Mouse (Mus musculus) midbrain, embryonic 15.5 days (tissue): ENCODE results near the gene Mrps18b. TPM values are rescaled to one million over a fixed set of nuclear protein-coding genes. Genes with fewer than 3 reads are reported as not detected.

ENCODE experiments used
- ATAC-seq: fragments of 200-750 bp; cut with Nextera tagmentation; replicated peaks from 2 replicates; pipeline ENCODE4 v1.8.0; 2017; ENCODE audit warnings: moderate TSS enrichment
- H3K27ac ChIP-seq: fragments of 300-500 bp; sonication (generic); 2 replicates; pipeline ENCODE4 v1.5.1; 2015; ENCODE audit warnings: mild to moderate bottlenecking, inconsistent platforms
- H3K27me3 ChIP-seq: fragments of 300-500 bp; sonication (generic); replicated peaks from 2 replicates; pipeline ENCODE4 v1.6.1; 2015; ENCODE audit warnings: inconsistent platforms
- H3K36me3 ChIP-seq: fragments of 300-500 bp; sonication (generic); replicated peaks from 2 replicates; pipeline ENCODE4 v1.6.1; 2015; ENCODE audit warnings: inconsistent platforms
- H3K4me1 ChIP-seq: fragments of 300-500 bp; sonication (generic); 2 replicates; pipeline ENCODE4 v1.6.1; 2015; ENCODE audit warnings: inconsistent platforms
- H3K4me2 ChIP-seq: fragments of 300-500 bp; sonication (generic); 2 replicates; pipeline ENCODE4 v1.6.1; 2015; ENCODE audit warnings: inconsistent platforms, mild to moderate bottlenecking, moderate library complexity
- H3K4me3 ChIP-seq: fragments of 300-500 bp; sonication (generic); 2 replicates; pipeline ENCODE4 v1.5.1; 2015; ENCODE audit warnings: mild to moderate bottlenecking, inconsistent platforms
- H3K9ac ChIP-seq: fragments of 300-500 bp; sonication (generic); 2 replicates; pipeline ENCODE4 v1.6.1; 2015; ENCODE audit warnings: mild to moderate bottlenecking, inconsistent platforms
- H3K9me3 ChIP-seq: fragments of 300-500 bp; sonication (generic); 2 replicates; pipeline ENCODE4 v1.6.1; 2016; ENCODE audit warnings: inconsistent platforms
- WGBS: fragments of 180-500 bp; shearing (Covaris S2); methylation state at CpG from one replicate; pipeline ENCODE4 v1.1.7; 2015; ENCODE audit warnings: mixed read lengths; 5-methylcytosine and 5-hydroxymethylcytosine counted together
- polyA plus RNA-seq: library from polyadenylated mRNA; unstranded; fragments of >200 nt; fragmentation: Nextera tagmentation; extraction: Ambion mirVana; gene quantifications from 2 replicates; pipeline ENCODE4 v1.2.1, GENCODE M21; 2015

Gene Mrps18b
- polyA plus RNA-seq, 1 experiment from 2014 or later: 49.3 TPM

DNA sequence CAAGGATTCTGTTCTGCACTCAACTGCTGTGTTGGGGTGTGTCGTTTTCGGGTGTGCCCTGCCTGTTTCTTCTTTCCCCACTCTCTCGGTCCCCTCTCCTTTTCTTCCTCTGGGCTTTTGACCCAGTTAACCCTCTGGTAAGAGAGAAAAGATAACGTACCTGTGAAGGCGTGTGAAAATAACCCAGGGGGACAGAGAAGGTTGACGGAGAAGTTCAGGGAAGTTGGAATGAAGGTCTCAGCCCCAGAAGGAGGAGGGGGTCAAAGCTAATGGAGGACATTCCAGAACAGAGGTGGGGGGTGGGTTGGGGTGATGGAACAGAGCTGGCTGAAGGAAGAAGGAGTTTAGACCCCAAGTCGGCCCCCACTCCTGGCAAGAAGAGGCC lies 47.2 kb downstream of the Mrps18b start:
- no peaks in the 10 kb centered on the region for H3K9me3 ChIP-seq
- WGBS: 2% methylated on average over 7 of the region's 7 CpGs
- H3K36me3 ChIP-seq: 0 out of 2 replicates have a peak, but pooled peaks cover 4% of the 10 kb centered on the region
- peak overlapping the region; percentile 61 for H3K9ac ChIP-seq
- no peaks in the 10 kb centered on the region for H3K27me3 ChIP-seq
- peaks cover 77% of the 10 kb centered on the region for H3K4me1 ChIP-seq
- H3K4me3 ChIP-seq: peak overlapping the region; percentile 78
- ATAC-seq: no peak
- peak overlapping the region; percentile 97 for H3K4me2 ChIP-seq
- H3K27ac ChIP-seq: peak overlapping the region; percentile 53

DNA sequence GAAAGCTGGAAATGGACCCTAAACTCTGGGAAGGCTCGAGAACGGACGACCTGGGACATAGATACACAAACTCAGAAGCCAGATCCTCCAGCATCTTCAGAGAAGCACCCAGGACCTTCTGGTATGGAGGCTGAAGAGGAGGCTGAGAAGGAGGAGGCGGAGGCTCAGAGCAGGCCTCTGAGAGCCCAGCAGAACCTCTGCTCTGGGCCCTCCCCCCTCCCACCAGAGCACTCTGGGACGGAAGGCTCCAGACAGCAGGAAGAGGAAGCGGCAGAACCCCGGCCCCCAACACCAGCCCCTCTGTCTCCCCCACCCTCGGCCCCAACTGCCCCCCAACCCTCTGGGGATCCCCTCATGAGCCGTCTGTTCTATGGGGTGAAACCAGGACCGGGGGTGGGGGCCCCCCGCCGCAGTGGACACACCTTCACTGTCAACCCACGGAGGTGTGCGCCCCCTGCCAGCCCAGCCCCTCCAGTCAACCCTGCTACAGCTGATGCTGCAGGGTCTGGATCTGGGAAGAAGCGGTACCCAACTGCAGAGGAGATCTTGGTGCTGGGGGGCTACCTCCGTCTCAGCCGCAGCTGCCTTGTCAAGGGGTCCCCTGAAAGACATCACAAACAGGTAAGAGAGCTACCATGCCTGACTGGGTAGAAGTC lies 47.9 kb downstream of the Mrps18b start:
- peak overlapping the region; percentile 53 for H3K27ac ChIP-seq
- no peaks in the 10 kb centered on the region for H3K27me3 ChIP-seq
- peaks cover 71% of the 10 kb centered on the region for H3K4me1 ChIP-seq
- 32% methylated on average over 17 of the region's 17 CpGs for WGBS
- H3K36me3 ChIP-seq: 0 out of 2 replicates have a peak, but pooled peaks cover 3% of the 10 kb centered on the region
- H3K9me3 ChIP-seq: no peaks in the 10 kb centered on the region
- peak overlapping the region; percentile 61 for H3K9ac ChIP-seq
- no peak for ATAC-seq
- H3K4me3 ChIP-seq: peak overlapping the region; percentile 78
- H3K4me2 ChIP-seq: peak overlapping the region; percentile 97

DNA sequence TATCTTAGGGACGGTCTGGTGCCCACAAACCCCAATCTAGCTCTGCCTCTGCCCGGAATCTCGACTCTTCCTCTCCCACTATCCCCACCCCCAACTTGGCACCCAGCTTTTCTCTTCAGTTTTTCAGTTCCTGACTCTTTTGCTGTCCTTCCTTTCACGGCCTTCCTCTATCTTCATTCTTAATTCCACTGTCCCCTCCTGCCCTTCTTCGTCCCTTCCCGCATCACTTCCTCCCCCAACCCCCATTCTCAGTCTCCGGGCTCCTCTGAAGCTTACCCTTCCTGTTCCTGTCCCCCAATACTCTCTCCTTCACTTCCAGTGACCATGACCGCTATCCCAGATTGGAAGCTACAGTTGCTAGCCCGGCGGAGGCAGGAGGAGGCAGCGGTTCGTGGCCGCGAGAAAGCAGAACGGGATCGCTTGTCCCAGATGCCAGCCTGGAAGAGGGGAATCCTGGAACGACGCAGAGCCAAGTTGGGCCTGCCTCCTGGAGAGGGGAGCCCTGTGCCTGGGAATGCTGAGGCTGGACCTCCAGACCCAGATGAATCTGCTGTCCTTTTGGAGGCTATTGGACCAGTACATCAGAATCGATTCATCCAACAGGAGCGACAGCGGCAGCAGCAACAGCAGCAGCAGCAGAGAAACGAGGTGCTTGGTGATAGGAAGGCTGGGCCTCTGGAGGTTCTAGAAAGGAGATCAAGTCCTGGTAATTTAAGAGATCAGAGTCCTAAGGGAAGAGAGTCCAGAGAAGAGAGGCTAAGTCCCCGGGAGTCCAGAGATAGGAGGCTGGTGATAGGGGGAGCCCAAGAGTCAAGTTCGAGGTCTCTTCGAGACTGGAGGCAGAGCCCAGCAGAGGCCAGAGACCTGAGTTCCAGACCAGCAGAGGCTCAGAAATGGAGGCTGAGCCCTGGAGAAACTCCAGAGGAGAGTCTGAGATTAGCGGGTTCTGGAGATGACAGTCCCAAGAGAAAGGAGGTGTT lies 49.0 kb downstream of the Mrps18b start:
- Histone ChIP-seq H3K4me3 (peak overlapping the region; percentile 78), H3K9me3 (no peaks in the 10 kb centered on the region), H3K4me1 (peaks cover 61% of the 10 kb centered on the region), H3K4me2 (peak overlapping the region; percentile 97), H3K27me3 (no peaks in the 10 kb centered on the region), H3K27ac (peak overlapping the region; percentile 98), H3K9ac (peak overlapping the region; percentile 91), H3K36me3 (0 out of 2 replicates have a peak, but pooled peaks cover 3% of the 10 kb centered on the region)
- no peak for ATAC-seq
- WGBS: 6% methylated on average over 26 of the region's 26 CpGs

DNA sequence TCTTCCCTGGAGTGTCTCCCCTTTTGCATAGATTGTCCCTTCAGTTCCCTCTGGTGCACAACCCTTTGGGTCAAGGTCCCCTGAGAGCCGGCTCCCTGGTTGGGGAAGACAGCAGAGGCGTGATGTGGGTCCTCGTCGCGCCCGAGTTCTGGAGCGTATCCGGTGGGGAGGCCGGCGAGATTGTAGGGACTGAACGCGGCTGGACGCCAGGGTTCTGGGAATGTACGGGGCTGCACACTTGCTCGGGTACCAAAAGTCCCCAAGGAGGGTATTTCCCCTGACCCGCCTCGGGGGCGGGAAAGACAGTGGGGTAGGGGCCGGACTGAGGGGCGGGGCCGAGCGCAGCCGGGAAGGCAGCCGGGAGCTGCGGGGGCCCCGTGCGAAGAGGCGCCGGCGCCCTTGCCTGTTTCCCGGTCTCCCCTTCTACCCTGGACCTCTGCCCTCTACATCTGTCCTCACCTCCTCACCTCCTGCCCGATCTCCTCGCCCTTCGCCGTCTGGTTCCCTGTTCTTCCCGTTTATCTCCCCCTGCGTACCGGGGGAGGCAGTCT lies 49.8 kb downstream of the Mrps18b start:
- H3K4me3 ChIP-seq: peak overlapping the region; percentile 78
- H3K4me2 ChIP-seq: peak overlapping the region; percentile 97
- 0 out of 2 replicates have a peak, but pooled peaks cover 3% of the 10 kb centered on the region for H3K36me3 ChIP-seq
- peak overlapping the region; percentile 91 for H3K9ac ChIP-seq
- peaks cover 61% of the 10 kb centered on the region for H3K4me1 ChIP-seq
- peak overlapping the region; percentile 98 for H3K27ac ChIP-seq
- ATAC-seq: peak; percentile 30
- no peaks in the 10 kb centered on the region for H3K27me3 ChIP-seq
- 1% methylated on average over 38 of the region's 38 CpGs for WGBS
- H3K9me3 ChIP-seq: no peaks in the 10 kb centered on the region

DNA sequence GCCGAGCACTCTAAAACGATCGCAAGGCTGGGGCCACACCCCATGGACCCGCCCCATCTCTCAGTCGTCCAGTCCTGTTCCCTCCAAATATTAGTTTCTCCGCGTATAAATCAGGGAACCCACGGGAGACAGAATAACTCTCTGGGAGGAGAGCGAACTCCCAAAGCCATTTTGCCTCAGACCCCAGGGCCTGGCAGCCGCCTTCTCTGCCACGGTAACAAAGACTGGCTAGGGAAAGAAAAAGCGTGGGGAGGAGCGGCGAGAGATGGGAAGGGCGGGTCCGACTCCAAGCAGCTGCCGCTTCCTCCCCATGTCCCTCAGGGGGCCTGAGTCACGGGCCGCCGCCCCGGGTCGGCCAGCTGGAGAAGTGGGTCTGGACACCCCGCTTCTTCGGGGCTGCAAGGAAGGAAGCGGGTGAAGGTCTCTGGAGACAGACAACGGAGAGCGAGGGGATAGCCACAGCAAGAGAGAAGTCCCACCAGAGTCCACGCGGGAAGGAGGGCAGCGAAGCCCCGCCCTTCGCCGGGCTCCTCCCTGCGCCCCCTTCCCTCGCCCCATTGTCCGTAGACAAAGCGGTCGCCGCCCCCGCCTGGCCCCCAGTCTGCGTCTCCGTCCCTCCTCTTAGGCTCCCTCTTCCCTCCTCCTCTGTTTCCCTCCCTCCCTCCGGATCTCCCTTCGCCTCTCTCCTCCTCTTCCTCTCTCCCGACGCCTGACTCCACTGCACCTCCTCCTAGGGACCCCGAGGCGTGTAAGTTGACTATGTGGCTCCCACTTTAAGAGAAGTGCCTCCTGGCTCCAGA lies 50.5 kb downstream of the Mrps18b start, which contains the start of gene Ppp1r18:
Gene Ppp1r18, plus strand, starts transcription at position 113 of the 800 bp plus-strand sequence.
- Histone ChIP-seq H3K9me3 (no peaks in the 10 kb centered on the region), H3K4me3 (peak within 1 kb of the TSS; percentile 78), H3K9ac (peak within 1 kb of the TSS; percentile 91), H3K27ac (peak within 1 kb of the TSS; percentile 98), H3K4me2 (peak within 1 kb of the TSS; percentile 97), H3K27me3 (no peaks in the 10 kb centered on the region), H3K4me1 (peaks cover 56% of the 10 kb centered on the region), H3K36me3 (no peaks in the 10 kb centered on the region)
- WGBS: under 1% methylated on average over 48 of the region's 48 CpGs
- peak; percentile 59 for ATAC-seq

DNA sequence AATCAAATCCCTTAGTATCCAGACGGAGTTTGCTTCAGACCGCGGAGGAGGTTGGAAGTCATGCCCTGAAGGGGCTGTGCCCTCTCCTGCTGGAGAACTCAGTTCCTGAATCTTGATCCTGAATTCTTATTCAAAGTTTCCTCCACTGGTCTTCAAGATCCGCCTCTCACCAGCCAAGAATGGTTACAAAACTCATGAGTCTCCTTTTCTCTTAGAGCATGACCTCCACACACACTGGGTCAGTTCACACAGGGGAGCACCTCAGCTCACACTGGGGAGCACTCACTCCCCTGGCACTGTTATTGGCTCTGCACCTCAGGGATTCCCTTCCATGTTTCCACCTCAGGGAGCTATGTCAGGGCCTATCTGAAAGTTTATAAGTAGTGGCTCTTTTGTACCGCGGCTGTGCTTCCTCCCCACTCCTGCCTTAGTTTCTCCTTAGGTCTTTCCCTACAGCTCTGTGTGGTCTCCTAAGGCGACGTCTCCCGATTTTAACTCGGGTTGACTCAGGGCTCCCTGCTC lies 51.3 kb downstream of the Mrps18b start:
- Histone ChIP-seq H3K27ac (peak overlapping the region; percentile 98), H3K9me3 (no peaks in the 10 kb centered on the region), H3K4me2 (peak overlapping the region; percentile 97), H3K4me3 (peak overlapping the region; percentile 78), H3K36me3 (no peaks in the 10 kb centered on the region), H3K4me1 (peaks cover 51% of the 10 kb centered on the region), H3K27me3 (no peaks in the 10 kb centered on the region), H3K9ac (peak overlapping the region; percentile 91)
- WGBS: 26% methylated on average over 10 of the region's 10 CpGs
- ATAC-seq: no peak

DNA sequence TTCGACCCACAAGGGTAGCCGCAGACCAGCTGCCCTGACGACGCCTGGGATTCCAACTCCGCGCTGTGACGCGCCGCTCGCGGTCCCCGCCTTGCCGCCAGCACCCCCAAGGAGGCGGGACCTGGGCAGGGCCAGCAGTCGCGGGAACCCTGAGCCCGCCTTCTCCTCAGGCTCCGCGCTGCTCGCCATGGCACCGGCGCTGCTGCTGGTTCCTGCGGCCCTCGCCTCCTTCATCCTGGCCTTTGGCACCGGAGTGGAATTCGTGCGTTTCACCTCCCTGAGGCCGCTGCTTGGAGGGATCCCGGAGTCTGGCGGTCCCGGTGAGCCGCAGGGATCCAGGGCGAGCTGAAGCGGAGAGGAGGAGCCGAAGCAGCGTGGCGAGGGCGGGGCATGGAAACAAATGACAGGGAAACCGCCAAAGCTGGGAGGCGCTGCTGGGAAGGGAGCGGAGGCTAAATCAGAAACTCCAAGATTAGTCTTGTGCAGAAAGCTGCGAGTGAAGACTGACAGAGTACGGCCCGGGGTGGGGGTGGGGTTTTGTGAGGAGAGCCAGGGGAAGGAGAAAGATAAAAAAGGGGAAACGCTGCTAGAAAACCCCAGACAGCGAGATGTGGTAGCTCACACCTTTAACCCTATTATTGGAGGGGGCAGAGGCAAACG lies 54.9 kb downstream of the Mrps18b start, which contains the start of gene Nrm:
Gene Nrm, plus strand, starts transcription at position 121 of the 660 bp plus-strand sequence.
- H3K4me3 ChIP-seq: peak within 1 kb of the TSS; percentile 86
- WGBS: under 1% methylated on average over 47 of the region's 47 CpGs
- peaks cover 10% of the 10 kb centered on the region for H3K36me3 ChIP-seq
- peak within 1 kb of the TSS; percentile 58 for H3K4me2 ChIP-seq
- peak within 1 kb of the TSS; percentile 97 for H3K27ac ChIP-seq
- no peaks in the 10 kb centered on the region for H3K9me3 ChIP-seq
- H3K27me3 ChIP-seq: no peaks in the 10 kb centered on the region
- H3K4me1 ChIP-seq: peaks cover 22% of the 10 kb centered on the region
- peak; percentile 93 for ATAC-seq
- peak within 1 kb of the TSS; percentile 89 for H3K9ac ChIP-seq

DNA sequence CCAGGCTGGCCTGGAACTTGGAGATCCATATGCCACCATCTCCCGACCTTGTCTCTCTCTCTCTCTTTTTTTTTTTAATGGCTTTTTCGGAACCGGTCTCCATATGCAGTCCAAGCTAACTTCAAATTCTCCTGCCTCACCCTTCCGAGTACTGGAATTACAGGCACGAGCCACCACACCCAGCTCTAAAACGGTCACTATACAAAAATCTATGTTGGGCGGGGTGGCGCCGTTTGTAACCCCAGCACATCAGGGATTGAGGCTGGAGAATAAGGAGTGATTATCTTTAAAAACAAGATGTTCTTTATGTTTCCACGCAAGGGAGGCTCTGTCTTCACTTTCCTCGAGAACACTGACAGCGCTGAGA lies 55.4 kb downstream of the Mrps18b start:
- Histone ChIP-seq H3K27me3 (no peaks in the 10 kb centered on the region), H3K9me3 (no peaks in the 10 kb centered on the region), H3K27ac (peak overlapping the region; percentile 97), H3K36me3 (peaks cover 10% of the 10 kb centered on the region), H3K4me2 (peak overlapping the region; percentile 58), H3K9ac (peak overlapping the region; percentile 89), H3K4me1 (peaks cover 22% of the 10 kb centered on the region), H3K4me3 (peak overlapping the region; percentile 86)
- ATAC-seq: peak; percentile 10; the same call in 1 of the 2 replicates
- 7% methylated on average over 12 of the region's 12 CpGs for WGBS
